Mouse (Mus musculus) ES-Bruce4 (cell line): ENCODE results near the gene Olfr1222.

ENCODE experiments used
- CTCF ChIP-seq: IDR thresholded peaks from one replicate; pipeline ENCODE4 v1.8.1; 2011; ENCODE audit warnings: low read depth, low read length
- EP300 ChIP-seq: IDR thresholded peaks from 2 replicates; pipeline ENCODE4 v1.6.1; 2011; ENCODE audit warnings: low read depth, low read length; ENCODE audit not compliant: insufficient read depth
- POLR2A ChIP-seq: IDR thresholded peaks from one replicate; pipeline ENCODE4 v1.8.1; 2011; ENCODE audit warnings: low read length; ENCODE audit not compliant: insufficient read depth

- TF ChIP-seq CTCF (no peak), EP300 (no peak), POLR2A (no peak)
These were observed 49.4 kb downstream of the Olfr1222 start, which contains the start of gene Olfr1219 for GRCm38 (mm10) chr2:89083413-89083812.
